ENCODE assay signal across 9 mouse cellular contexts in genomic region chr13:59228059-59228830, GRCm38 (mm10).
DNase-seq lines count a peak whose midpoint lies in the region; ATAC-seq lines count a peak whose summit lies in the region.
"Had no signal": no experiment of that assay in that cellular context is flagged by ENCODE, and none has a peak within 500 bp of the region (broad histone marks: within the 10 kb centered on the region; RNA-seq: fewer than 3 reads in every experiment).

No protein-coding gene starts in this region.

- H3K9ac ChIP-seq in lung, embryonic 15.5 days: no peak overlapping the region
- H3K9ac ChIP-seq in midbrain, embryonic 14.5 days (replicated peaks; ENCODE audit: low read length): no peak overlapping the region
- H3K9ac ChIP-seq: limb, embryonic 12.5 days had no signal

- ATAC-seq in lung, embryonic 15.5 days (ENCODE audit: borderline replicate concordance, extremely low read depth, low FRiP score, low TSS enrichment): peak; percentile 76
- ATAC-seq in midbrain, embryonic 14.5 days (ENCODE audit: low FRiP score, low TSS enrichment): no peak

- WGBS in lung, embryonic 15.5 days: 23% methylated on average over 12 of the region's 12 CpGs
- 53% methylated on average over 12 of the region's 12 CpGs for WGBS in midbrain, embryonic 14.5 days

- H3K36me3 ChIP-seq in lung, embryonic 15.5 days: no peaks in the 10 kb centered on the region
- no peaks in the 10 kb centered on the region for H3K36me3 ChIP-seq in midbrain, embryonic 14.5 days (ENCODE audit: control insufficient read depth, insufficient read depth, low read length)
- H3K36me3 ChIP-seq: limb, embryonic 12.5 days had no signal

- DNase-seq in adrenal gland, postnatal 10 days: peak; percentile 71
- DNase-seq in gastrocnemius, adult 18-20 months (ENCODE audit: low spot score): peak; percentile 66
- peak; percentile 51 for DNase-seq in heart, postnatal 4 days
- no peak for DNase-seq in c-Kit-positive CD71-positive TER-119-positive erythroid progenitor cells, embryonic 14.5 days (ENCODE audit: low spot score)
- no peak for DNase-seq in thymus, postnatal 25 days
- DNase-seq in midbrain, embryonic 14.5 days: no peak
- DNase-seq in Muller cell, postnatal 12 days (ENCODE audit: inconsistent ontology term): no peak

- no peaks in the 10 kb centered on the region for H3K27me3 ChIP-seq in lung, embryonic 15.5 days
- H3K27me3 ChIP-seq in midbrain, embryonic 14.5 days (ENCODE audit: control insufficient read depth, insufficient read depth, low read length): no peaks in the 10 kb centered on the region
- H3K27me3 ChIP-seq: limb, embryonic 12.5 days had no signal

- peaks cover 8% of the 10 kb centered on the region; the same call in 1 of the 2 replicates for H3K4me1 ChIP-seq in lung, embryonic 15.5 days
- H3K4me1 ChIP-seq in midbrain, embryonic 14.5 days (ENCODE audit: control insufficient read depth, insufficient read depth, low read length): no peaks in the 10 kb centered on the region

- H3K4me3 ChIP-seq in lung, embryonic 15.5 days: no peak overlapping the region
- H3K4me3 ChIP-seq in midbrain, embryonic 14.5 days (replicated peaks; ENCODE audit: low read depth, low read length): no peak overlapping the region
- H3K4me3 ChIP-seq: limb, embryonic 12.5 days had no signal

- H3K9me3 ChIP-seq in lung, embryonic 15.5 days: no peaks in the 10 kb centered on the region
- H3K9me3 ChIP-seq in midbrain, embryonic 14.5 days (ENCODE audit: control insufficient read depth, low read length): no peaks in the 10 kb centered on the region
- H3K9me3 ChIP-seq: limb, embryonic 12.5 days had no signal

- peak overlapping the region; percentile 73; the same call in 1 of the 2 replicates for H3K27ac ChIP-seq in lung, embryonic 15.5 days
- H3K27ac ChIP-seq in midbrain, embryonic 14.5 days (replicated peaks; ENCODE audit: low read depth, low read length): no peak overlapping the region
- H3K27ac ChIP-seq: limb, embryonic 12.5 days had no signal

- no peak overlapping the region for H3K4me2 ChIP-seq in lung, embryonic 15.5 days
- no peak overlapping the region for H3K4me2 ChIP-seq in midbrain, embryonic 14.5 days (ENCODE audit: low read length)
- H3K4me2 ChIP-seq: limb, embryonic 12.5 days had no signal

Comparison
In these comparisons a context has a peak if more than half of its experiments do, and no peak if none do; other contexts are left out.
1. DNase-seq: peak in adrenal gland, postnatal 10 days (single experiment), gastrocnemius, adult 18-20 months (single experiment) and heart, postnatal 4 days (single experiment); none in c-Kit-positive CD71-positive TER-119-positive erythroid progenitor cells, embryonic 14.5 days (single experiment), thymus, postnatal 25 days (single experiment), midbrain, embryonic 14.5 days (single experiment) and Muller cell, postnatal 12 days (single experiment).